Mouse (Mus musculus): ENCODE measurements around the gene Dpf3. TPM values are rescaled to one million over a fixed set of nuclear protein-coding genes. Genes with fewer than 3 reads are reported as not detected.

Dpf3 gene
- polyA plus RNA-seq, 1 experiment from 2014 or later = 20.7 TPM

- Histone ChIP-seq H3K4me1 (replicated peaks) (peaks cover 6% of the 10 kb centered on the region), H3K27ac (no peak overlapping the region), H3K27me3 (no peaks in the 10 kb centered on the region), H3K36me3 (peaks cover 4% of the 10 kb centered on the region; the same call in 1 of the 2 replicates), H3K9ac (no peak overlapping the region), H3K9me3 (replicated peaks) (0 out of 2 replicates have a peak, but pooled peaks cover 3% of the 10 kb centered on the region), H3K4me2 (no peak overlapping the region), H3K4me3 (no peak overlapping the region)
- WGBS = 87% methylated on average over 11 of the region's 11 CpGs
- ATAC-seq (replicated peaks; ENCODE audit: insufficient number of reproducible peaks, insufficient read depth, low FRiP score, low read depth) = no peak
These were observed 117.3 kb downstream of the Dpf3 start for GRCm38 (mm10) chr12:83370221-83370620.

GRCm38 (mm10) chr12:83369416-83369815 lies 118.1 kb downstream of the Dpf3 start:
- 82% methylated on average over 5 of the region's 5 CpGs for WGBS
- H3K27me3 ChIP-seq = no peaks in the 10 kb centered on the region
- no peak overlapping the region for H3K4me2 ChIP-seq
- no peak overlapping the region for H3K9ac ChIP-seq
- peaks cover 3% of the 10 kb centered on the region; the same call in 1 of the 2 replicates for H3K4me1 ChIP-seq (replicated peaks)
- peaks cover 6% of the 10 kb centered on the region; the same call in 1 of the 2 replicates for H3K36me3 ChIP-seq
- 0 out of 2 replicates have a peak, but pooled peaks cover 7% of the 10 kb centered on the region for H3K9me3 ChIP-seq (replicated peaks)
- no peak for ATAC-seq (replicated peaks; ENCODE audit: insufficient number of reproducible peaks, insufficient read depth, low FRiP score, low read depth)
- H3K27ac ChIP-seq = no peak overlapping the region
- H3K4me3 ChIP-seq = no peak overlapping the region

GRCm38 (mm10) chr12:83367486-83367885 lies 120.0 kb downstream of the Dpf3 start:
- no peak overlapping the region for H3K4me2 ChIP-seq
- H3K9ac ChIP-seq = no peak overlapping the region
- ATAC-seq (replicated peaks; ENCODE audit: insufficient number of reproducible peaks, insufficient read depth, low FRiP score, low read depth) = no peak
- H3K27me3 ChIP-seq = no peaks in the 10 kb centered on the region
- 57% methylated on average over 1 of the region's 1 CpGs for WGBS
- H3K9me3 ChIP-seq (replicated peaks) = 0 out of 2 replicates have a peak, but pooled peaks cover 7% of the 10 kb centered on the region
- H3K27ac ChIP-seq = no peak overlapping the region
- peaks cover 3% of the 10 kb centered on the region; the same call in 1 of the 2 replicates for H3K4me1 ChIP-seq (replicated peaks)
- H3K4me3 ChIP-seq = no peak overlapping the region
- H3K36me3 ChIP-seq = peaks cover 6% of the 10 kb centered on the region; the same call in 1 of the 2 replicates

- Histone ChIP-seq H3K4me2 (no peak overlapping the region), H3K4me1 (replicated peaks) (no peaks in the 10 kb centered on the region; the same call in 1 of the 2 replicates), H3K4me3 (no peak overlapping the region), H3K36me3 (peaks cover 6% of the 10 kb centered on the region; the same call in 1 of the 2 replicates), H3K27me3 (no peaks in the 10 kb centered on the region), H3K27ac (no peak overlapping the region), H3K9ac (no peak overlapping the region), H3K9me3 (replicated peaks) (0 out of 2 replicates have a peak, but pooled peaks cover 7% of the 10 kb centered on the region)
- 67% methylated on average over 3 of the region's 3 CpGs for WGBS
- no peak for ATAC-seq (replicated peaks; ENCODE audit: insufficient number of reproducible peaks, insufficient read depth, low FRiP score, low read depth)
These were observed 122.7 kb downstream of the Dpf3 start for GRCm38 (mm10) chr12:83364771-83365170.

GRCm38 (mm10) chr12:83361801-83362200 lies 125.7 kb downstream of the Dpf3 start:
- Histone ChIP-seq H3K9ac (no peak overlapping the region), H3K4me1 (replicated peaks) (no peaks in the 10 kb centered on the region), H3K9me3 (replicated peaks) (0 out of 2 replicates have a peak, but pooled peaks cover 7% of the 10 kb centered on the region), H3K27me3 (no peaks in the 10 kb centered on the region), H3K4me2 (no peak overlapping the region), H3K36me3 (peaks cover 6% of the 10 kb centered on the region; the same call in 1 of the 2 replicates), H3K4me3 (no peak overlapping the region), H3K27ac (no peak overlapping the region)
- no peak; the same call in 1 of the 2 replicates for ATAC-seq (replicated peaks; ENCODE audit: insufficient number of reproducible peaks, insufficient read depth, low FRiP score, low read depth)
- 81% methylated on average over 3 of the region's 3 CpGs for WGBS

- ATAC-seq (replicated peaks; ENCODE audit: insufficient number of reproducible peaks, insufficient read depth, low FRiP score, low read depth) = peak; percentile 80
- Histone ChIP-seq H3K27ac (peak overlapping the region; percentile 76), H3K36me3 (no peaks in the 10 kb centered on the region), H3K4me1 (replicated peaks) (peaks cover 32% of the 10 kb centered on the region), H3K9ac (no peak overlapping the region), H3K27me3 (no peaks in the 10 kb centered on the region), H3K9me3 (replicated peaks) (no peaks in the 10 kb centered on the region), H3K4me2 (peak overlapping the region; percentile 1; the same call in 1 of the 2 replicates), H3K4me3 (no peak overlapping the region)
- 28% methylated on average over 6 of the region's 6 CpGs for WGBS
These were observed 134.9 kb downstream of the Dpf3 start for GRCm38 (mm10) chr12:83352640-83353039.

- H3K4me1 ChIP-seq (replicated peaks) = peaks cover 32% of the 10 kb centered on the region
- no peak overlapping the region for H3K27ac ChIP-seq
- no peak overlapping the region for H3K4me3 ChIP-seq
- H3K9me3 ChIP-seq (replicated peaks) = no peaks in the 10 kb centered on the region
- WGBS = 89% methylated on average over 5 of the region's 5 CpGs
- H3K36me3 ChIP-seq = no peaks in the 10 kb centered on the region
- no peak overlapping the region for H3K9ac ChIP-seq
- H3K4me2 ChIP-seq = no peak overlapping the region
- ATAC-seq (replicated peaks; ENCODE audit: insufficient number of reproducible peaks, insufficient read depth, low FRiP score, low read depth) = no peak
- H3K27me3 ChIP-seq = no peaks in the 10 kb centered on the region
These were observed 137.8 kb downstream of the Dpf3 start for GRCm38 (mm10) chr12:83349736-83350135.

GRCm38 (mm10) chr12:83348246-83348645 lies 139.3 kb downstream of the Dpf3 start:
- H3K4me3 ChIP-seq = no peak overlapping the region
- no peaks in the 10 kb centered on the region for H3K27me3 ChIP-seq
- peaks cover 19% of the 10 kb centered on the region for H3K4me1 ChIP-seq (replicated peaks)
- 83% methylated on average over 3 of the region's 3 CpGs for WGBS
- H3K9me3 ChIP-seq (replicated peaks) = no peaks in the 10 kb centered on the region
- ATAC-seq (replicated peaks; ENCODE audit: insufficient number of reproducible peaks, insufficient read depth, low FRiP score, low read depth) = no peak
- H3K9ac ChIP-seq = no peak overlapping the region
- H3K27ac ChIP-seq = no peak overlapping the region
- H3K36me3 ChIP-seq = no peaks in the 10 kb centered on the region
- no peak overlapping the region for H3K4me2 ChIP-seq

GRCm38 (mm10) chr12:83342875-83343185 lies 144.7 kb downstream of the Dpf3 start:
- Histone ChIP-seq H3K36me3 (no peaks in the 10 kb centered on the region), H3K9ac (no peak overlapping the region), H3K27ac (0 out of 2 replicates have a peak overlapping the region, but pooled peaks have one; percentile 52), H3K4me3 (no peak overlapping the region), H3K4me2 (no peak overlapping the region), H3K9me3 (replicated peaks) (no peaks in the 10 kb centered on the region), H3K4me1 (replicated peaks) (peaks cover 22% of the 10 kb centered on the region), H3K27me3 (no peaks in the 10 kb centered on the region)
- ATAC-seq (replicated peaks; ENCODE audit: insufficient number of reproducible peaks, insufficient read depth, low FRiP score, low read depth) = peak; percentile 39; the same call in 1 of the 2 replicates
- WGBS = 20% methylated on average over 4 of the region's 4 CpGs

GRCm38 (mm10) chr12:83342035-83342874 lies 145.3 kb downstream of the Dpf3 start:
- Histone ChIP-seq H3K4me1 (replicated peaks) (peaks cover 23% of the 10 kb centered on the region), H3K9ac (no peak overlapping the region), H3K4me2 (no peak overlapping the region), H3K4me3 (no peak overlapping the region), H3K9me3 (replicated peaks) (no peaks in the 10 kb centered on the region), H3K27ac (peak overlapping the region; percentile 52; the same call in 1 of the 2 replicates), H3K27me3 (no peaks in the 10 kb centered on the region), H3K36me3 (no peaks in the 10 kb centered on the region)
- 68% methylated on average over 15 of the region's 15 CpGs for WGBS
- peak; percentile 16; the same call in 1 of the 2 replicates for ATAC-seq (replicated peaks; ENCODE audit: insufficient number of reproducible peaks, insufficient read depth, low FRiP score, low read depth)

GRCm38 (mm10) chr12:83340960-83341359 lies 146.6 kb downstream of the Dpf3 start:
- Histone ChIP-seq H3K4me1 (replicated peaks) (peaks cover 24% of the 10 kb centered on the region), H3K27ac (no peak overlapping the region), H3K27me3 (no peaks in the 10 kb centered on the region), H3K9me3 (replicated peaks) (no peaks in the 10 kb centered on the region), H3K36me3 (no peaks in the 10 kb centered on the region), H3K4me3 (no peak overlapping the region), H3K9ac (no peak overlapping the region), H3K4me2 (no peak overlapping the region)
- no peak for ATAC-seq (replicated peaks; ENCODE audit: insufficient number of reproducible peaks, insufficient read depth, low FRiP score, low read depth)
- 85% methylated on average over 4 of the region's 4 CpGs for WGBS

Data from heart, embryonic 15.5 days (tissue).